Mouse (Mus musculus) induced T-regulatory cell, adult 2 months (primary cell): Measurements from ENCODE around the gene Uncx.

Experiments
- DNase-seq: peaks from one replicate; pipeline ENCODE4 v3.0.0-alpha.2; 2012; ENCODE audit warnings: low read depth

The Uncx gene

GRCm38 (mm10) chr5:139543214-139543613 lies at the start of gene Uncx:
Gene Uncx, plus strand, starts transcription at chr5:139543494.
- DNase-seq: no peak

- DNase-seq: no peak
Observed at GRCm38 (mm10) chr5:139493690-139494089, 49.6 kb upstream of the Uncx start.

- peak; percentile 36 for DNase-seq
Observed at GRCm38 (mm10) chr5:139495019-139495669, 48.1 kb upstream of the Uncx start.

GRCm38 (mm10) chr5:139496939-139497338 lies 46.4 kb upstream of the Uncx start:
- no peak for DNase-seq

GRCm38 (mm10) chr5:139498791-139499190 lies 44.5 kb upstream of the Uncx start:
- no peak for DNase-seq

GRCm38 (mm10) chr5:139502281-139502680 lies 41.0 kb upstream of the Uncx start:
- no peak for DNase-seq

- DNase-seq: peak; percentile 90
Observed at GRCm38 (mm10) chr5:139505073-139505606, 38.2 kb upstream of the Uncx start.

- peak; percentile 39 for DNase-seq
Observed at GRCm38 (mm10) chr5:139506207-139506606, 37.1 kb upstream of the Uncx start.

GRCm38 (mm10) chr5:139510682-139511366 lies 32.5 kb upstream of the Uncx start:
- DNase-seq: peak; percentile 46

- no peak for DNase-seq
Observed at GRCm38 (mm10) chr5:139512201-139512600, 31.1 kb upstream of the Uncx start.

- DNase-seq: no peak
Observed at GRCm38 (mm10) chr5:139516281-139516680, 27.0 kb upstream of the Uncx start.

GRCm38 (mm10) chr5:139520069-139520834 lies 23.0 kb upstream of the Uncx start:
- DNase-seq: no peak

- DNase-seq: no peak
Observed at GRCm38 (mm10) chr5:139521987-139522386, 21.3 kb upstream of the Uncx start.

GRCm38 (mm10) chr5:139528851-139529250 lies 14.4 kb upstream of the Uncx start:
- no peak for DNase-seq

GRCm38 (mm10) chr5:139535386-139535919 lies 7.8 kb upstream of the Uncx start:
- DNase-seq: no peak

GRCm38 (mm10) chr5:139536211-139536910 lies 6.9 kb upstream of the Uncx start:
- peak; percentile 70 for DNase-seq

GRCm38 (mm10) chr5:139536911-139537738 lies 6.2 kb upstream of the Uncx start:
- no peak for DNase-seq

- no peak for DNase-seq
Observed at GRCm38 (mm10) chr5:139537739-139538135, 5.6 kb upstream of the Uncx start.

- DNase-seq: no peak
Observed at GRCm38 (mm10) chr5:139541151-139542042, 1.9 kb upstream of the Uncx start.

- DNase-seq: no peak
Observed at GRCm38 (mm10) chr5:139542043-139542365, 1.3 kb upstream of the Uncx start.
